In the genomic region with DNA sequence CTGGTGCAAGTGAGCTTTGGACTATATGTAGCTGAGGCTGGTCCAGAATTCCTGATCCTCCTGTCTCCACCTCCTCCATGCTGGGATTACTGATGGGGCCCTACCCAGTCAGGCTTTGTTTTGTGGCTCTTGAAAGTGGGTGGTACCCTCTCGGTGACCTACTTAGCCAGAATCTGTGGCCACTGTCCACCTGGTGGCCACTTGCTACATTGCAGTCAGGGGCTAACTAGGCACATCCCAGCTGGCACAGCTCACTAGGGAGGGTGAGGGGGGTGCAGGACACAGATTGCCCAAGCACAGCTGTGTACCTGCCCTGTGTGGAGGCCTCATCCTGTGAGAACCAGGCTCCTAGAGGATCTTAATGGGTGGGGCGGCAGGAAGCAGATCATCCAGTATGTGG, we compare ENCODE assay signal across 8 mouse cellular contexts. TPM values are rescaled to one million over a fixed set of nuclear protein-coding genes. Genes with fewer than 3 reads are reported as not detected.
DNase-seq lines count a peak whose midpoint lies in the region; ATAC-seq and TF ChIP-seq lines count a peak whose summit lies in the region.

No protein-coding gene starts in this region.

- H3K9ac ChIP-seq in lung, postnatal 0 days (replicated peaks; ENCODE audit: low read depth): no peak overlapping the region

- H3K4me1 ChIP-seq in lung, postnatal 0 days (ENCODE audit: insufficient read depth, low read depth, low read length): no peaks in the 10 kb centered on the region

- H3K4me3 ChIP-seq in layer of hippocampus, adult 2 months: no peak overlapping the region
- H3K4me3 ChIP-seq in lung, postnatal 0 days (ENCODE audit: low read depth, low read length): no peak overlapping the region

- no peaks in the 10 kb centered on the region for H3K9me3 ChIP-seq in lung, postnatal 0 days (ENCODE audit: low read length)

- peak in 1 of 2 experiments; percentile 23 for DNase-seq in layer of hippocampus, adult 2 months (ENCODE audit: low spot score in 2 of 2)
- DNase-seq in layer of hippocampus, postnatal 25 days (ENCODE audit: extremely low spot score in 1 of 2, low spot score in 1 of 2): no peak
- peak; percentile 59 for DNase-seq in adrenal gland, adult 8-10 months
- peak; percentile 67 for DNase-seq in embryo, embryonic 9.5 days (ENCODE audit: extremely low spot score)
- peak; percentile 51 to 53 for DNase-seq in heart, adult 9 months (ENCODE audit: low spot score in 2 of 2)
- peak; percentile 69 for DNase-seq in kidney, adult 9 months
- DNase-seq in lung, postnatal 0 days (ENCODE audit: low spot score): peak; percentile 91
- peak; percentile 95 for DNase-seq in retina, postnatal 7 days (ENCODE audit: low read depth, low spot score)

- TF ChIP-seq CTCF in layer of hippocampus, adult 2 months (conservative IDR thresholded peaks at IDR 0.05): peak; percentile 83
- peak; percentile 95 for TF ChIP-seq CTCF in lung, postnatal 0 days (IDR thresholded peaks at IDR 0.05)

- 26% methylated on average over 2 of the region's 2 CpGs for WGBS in lung, postnatal 0 days

- no peaks in the 10 kb centered on the region for H3K36me3 ChIP-seq in lung, postnatal 0 days (ENCODE audit: insufficient read depth, low read length)

- H3K4me2 ChIP-seq in lung, postnatal 0 days (replicated peaks; ENCODE audit: low read depth, low read length): no peak overlapping the region

- no peaks in the 10 kb centered on the region for H3K27me3 ChIP-seq in lung, postnatal 0 days (replicated peaks; ENCODE audit: insufficient read depth, low read length)

- no peak for TF ChIP-seq EP300 in lung, postnatal 0 days (IDR thresholded peaks at IDR 0.05)

- ATAC-seq in lung, postnatal 0 days: peak; percentile 90

- no peak overlapping the region for H3K27ac ChIP-seq in layer of hippocampus, adult 2 months
- no peak overlapping the region for H3K27ac ChIP-seq in lung, postnatal 0 days (ENCODE audit: low read length)

RNA-seq across cellular contexts. Expression of gene Triobp, which starts 15.4 kb away (rescaled TPM):
- total RNA-seq in layer of hippocampus, adult 2 months (2021): 10 to 100 TPM; 10.0 to 13.4 TPM
- 10 to 100 TPM; 14.0 to 16.0 TPM for total RNA-seq in layer of hippocampus, postnatal 25 days (2021)
- 100 to 1,000 TPM; 121 to 175 (median 150) TPM for total RNA-seq in adrenal gland, adult 8-10 months (2022)
- 22.5 and 23.9 TPM in 2 replicates for polyA plus RNA-seq in lung, postnatal 0 days (2015; fragmentation: Nextera tagmentation; extraction: Ambion mirVana)

RNA-seq across cellular contexts. Expression of gene Nol12, which starts 28.2 kb away (rescaled TPM):
- total RNA-seq in layer of hippocampus, adult 2 months (2021): 10 to 100 TPM; 41.4 to 41.8 TPM
- 10 to 100 TPM; 37.4 to 37.6 TPM for total RNA-seq in layer of hippocampus, postnatal 25 days (2021)
- total RNA-seq in adrenal gland, adult 8-10 months (2022): 10 to 100 TPM; 51.2 to 58.9 (median 52.1) TPM
- polyA plus RNA-seq in lung, postnatal 0 days (2015; fragmentation: Nextera tagmentation; extraction: Ambion mirVana): 26.8 and 28.9 TPM in 2 replicates

RNA-seq across cellular contexts. Expression of gene Lgals1, which starts 36.4 kb away (rescaled TPM):
- 10 to 100 TPM; 18.9 to 20.2 TPM for total RNA-seq in layer of hippocampus, adult 2 months (2021)
- 10 to 100 TPM; 15.0 to 18.0 TPM for total RNA-seq in layer of hippocampus, postnatal 25 days (2021)
- total RNA-seq in adrenal gland, adult 8-10 months (2022): 100 to 1,000 TPM; 294 to 595 (median 433) TPM
- 655 and 726 TPM in 2 replicates for polyA plus RNA-seq in lung, postnatal 0 days (2015; fragmentation: Nextera tagmentation; extraction: Ambion mirVana)

RNA-seq across cellular contexts. Expression of gene Pdxp, which starts 49.2 kb away (rescaled TPM):
- 100 to 1,000 TPM; 162 to 172 TPM for total RNA-seq in layer of hippocampus, adult 2 months (2021)
- 100 to 1,000 TPM; 161 to 187 TPM for total RNA-seq in layer of hippocampus, postnatal 25 days (2021)
- 1 to 10 TPM; 4.6 to 8.6 (median 5.9) TPM for total RNA-seq in adrenal gland, adult 8-10 months (2022)
- polyA plus RNA-seq in lung, postnatal 0 days (2015; fragmentation: Nextera tagmentation; extraction: Ambion mirVana): 1.8 and 1.9 TPM in 2 replicates

Comparison
In these comparisons a context has a peak if more than half of its experiments do, and no peak if none do; other contexts are left out.
1. DNase-seq: peak in adrenal gland, adult 8-10 months (single experiment), embryo, embryonic 9.5 days (single experiment), heart, adult 9 months (2 of 2), kidney, adult 9 months (single experiment), lung, postnatal 0 days (single experiment) and retina, postnatal 7 days (single experiment); none in layer of hippocampus, postnatal 25 days (0 of 2).
2. RNA of gene Triobp, which starts 15.4 kb away (total RNA-seq): 121 to 175 TPM in adrenal gland, adult 8-10 months; 14.0 to 16.0 TPM in layer of hippocampus, postnatal 25 days and 10.0 to 13.4 TPM in layer of hippocampus, adult 2 months; every median in the first group is over 4 times any median in the second.
3. RNA of gene Lgals1, which starts 36.4 kb away (total RNA-seq): 294 to 595 TPM in adrenal gland, adult 8-10 months; 18.9 to 20.2 TPM in layer of hippocampus, adult 2 months and 15.0 to 18.0 TPM in layer of hippocampus, postnatal 25 days; every median in the first group is over 10 times any median in the second.